Mouse (Mus musculus): ENCODE measurements around the gene Pin1.

- TF ChIP-seq HCFC1 (IDR thresholded peaks at IDR 0.05; ENCODE audit: borderline replicate concordance, insufficient read depth, low read length) (no peak), MAFK (IDR thresholded peaks at IDR 0.05; ENCODE audit: insufficient read depth, low read depth, low read length) (no peak), ZNF384 (IDR thresholded peaks at IDR 0.05; ENCODE audit: low read depth, low read length) (no peak), CHD2 (IDR thresholded peaks at IDR 0.05; ENCODE audit: low read depth, low read length) (no peak)
Measured at GRCm38 (mm10) chr9:20662874-20663273, 11.0 kb downstream of the Pin1 start.

All from ES-E14 (cell line).